Mouse (Mus musculus) spleen, adult 18-20 months (tissue): ENCODE results near the gene Dido1.

Experiments used
- DNase-seq, 2 experiments: peaks; one replicate each; pipeline ENCODE4 v3.0.0; 2022; ENCODE audit warnings: mixed read lengths in 2 of 2

Gene Dido1

GRCm38 (mm10) chr2:180709923-180710272 lies at the start of gene Dido1, which contains the start of gene Gid8:
Gene Dido1, minus strand, starts transcription at chr2:180709999.
Gene Gid8, plus strand, starts transcription at chr2:180710117.
- peak; percentile 87 to 91 for DNase-seq

- no peak for DNase-seq
These were observed 48.9 kb upstream of the Dido1 start for GRCm38 (mm10) chr2:180758513-180759263.

GRCm38 (mm10) chr2:180756786-180757185 lies 47.0 kb upstream of the Dido1 start:
- no peak for DNase-seq

DNA sequence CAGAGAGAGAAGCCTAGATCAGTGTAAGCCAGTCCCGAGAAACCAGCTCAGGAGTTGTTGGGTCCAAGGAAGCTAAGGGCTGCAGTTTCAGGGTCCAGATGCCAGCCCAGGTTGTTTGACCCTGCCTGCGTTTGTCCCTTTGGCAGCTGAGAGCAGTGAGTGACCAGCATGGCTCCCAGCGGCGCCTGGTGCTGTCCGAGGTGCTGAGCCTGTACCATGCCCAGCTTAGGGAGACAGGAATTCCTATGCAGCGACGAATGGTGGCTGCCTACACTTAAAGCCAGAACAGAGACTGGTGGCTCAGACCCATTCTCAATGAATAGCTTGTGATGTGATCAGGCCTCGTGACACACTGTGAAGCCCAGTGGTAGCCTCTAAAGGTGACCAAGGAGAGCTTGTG lies 46.1 kb upstream of the Dido1 start:
- no peak for DNase-seq

GRCm38 (mm10) chr2:180754976-180755688 lies 45.3 kb upstream of the Dido1 start:
- DNase-seq: no peak

DNA sequence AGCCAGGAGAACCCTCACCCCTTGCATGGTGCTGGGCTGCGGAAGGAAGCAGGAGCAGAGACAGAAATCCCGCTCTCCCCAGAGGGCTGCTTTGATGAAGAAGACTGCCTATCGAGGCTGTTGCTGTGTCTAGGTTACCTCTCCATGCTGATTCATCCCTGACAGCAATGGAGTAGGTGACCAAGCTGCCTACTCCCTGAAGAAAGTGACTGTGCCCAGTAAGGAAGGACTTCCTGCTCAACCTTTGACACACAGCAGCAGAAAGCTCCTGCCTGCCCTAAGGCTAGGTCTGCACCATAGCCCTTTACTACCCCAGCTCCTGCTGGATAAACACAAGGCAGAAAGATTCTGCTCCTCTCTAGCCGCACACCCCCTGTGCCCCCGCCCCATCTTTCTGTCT lies 39.1 kb upstream of the Dido1 start:
- no peak for DNase-seq

GRCm38 (mm10) chr2:180746569-180747192 lies 36.9 kb upstream of the Dido1 start:
- no peak for DNase-seq

DNA sequence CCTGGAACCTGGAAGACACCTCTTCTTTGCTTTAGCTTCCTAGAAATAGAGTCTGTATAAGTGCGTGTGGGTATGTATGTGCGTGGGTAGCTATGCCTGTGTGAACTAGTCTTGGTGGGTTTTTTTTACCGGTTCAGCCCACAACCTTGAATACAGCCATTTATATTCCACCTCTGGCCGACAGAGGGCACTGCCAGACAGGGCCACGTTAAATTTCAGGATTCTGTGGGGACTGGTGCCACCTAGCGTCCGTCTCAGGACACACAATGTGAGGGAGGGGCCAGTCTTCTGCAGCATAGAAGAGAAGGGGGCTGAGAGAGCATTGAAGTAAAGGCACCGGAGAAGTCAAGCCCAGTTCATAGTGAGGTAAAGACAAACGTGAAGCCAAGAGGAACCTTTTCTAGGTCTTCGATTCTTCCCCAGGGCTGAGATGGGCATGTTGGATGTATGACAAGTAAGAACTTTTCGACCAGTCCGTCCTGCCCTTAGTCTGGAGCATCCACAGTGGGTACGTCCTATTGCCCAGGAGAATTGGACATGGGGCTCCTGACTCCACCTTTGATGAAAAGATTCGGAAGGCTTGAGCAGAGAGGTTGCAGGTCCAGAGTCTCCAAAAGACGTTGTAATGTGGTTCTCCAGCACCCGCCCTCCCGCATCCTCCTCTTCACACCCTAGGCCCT lies 35.6 kb upstream of the Dido1 start:
- DNase-seq: peak; percentile 68 to 88

- DNase-seq: no peak
These were observed 33.5 kb upstream of the Dido1 start for GRCm38 (mm10) chr2:180743321-180743720.

GRCm38 (mm10) chr2:180742820-180743219 lies 33.0 kb upstream of the Dido1 start:
- DNase-seq: no peak

- DNase-seq: no peak
These were observed 31.6 kb upstream of the Dido1 start for GRCm38 (mm10) chr2:180741421-180741820.

DNA sequence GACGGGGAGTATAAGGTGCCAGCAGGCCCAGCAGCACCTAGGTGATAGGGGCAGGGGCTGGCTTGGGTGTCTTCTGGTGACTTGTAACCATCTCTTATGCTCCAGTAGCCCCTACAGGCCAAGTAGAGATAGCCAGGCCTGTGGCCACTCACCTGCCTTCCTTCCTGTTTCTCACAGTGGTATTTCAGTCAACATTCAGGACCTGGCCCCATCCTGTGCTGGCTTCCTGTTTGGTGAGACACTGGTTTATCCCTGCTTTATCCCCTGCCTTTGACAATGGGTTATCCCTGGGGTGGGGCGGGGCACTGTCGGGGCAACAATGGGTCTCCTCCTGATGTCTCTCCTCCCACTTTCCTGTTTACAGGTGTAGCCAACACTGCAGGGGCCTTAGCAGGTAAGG lies 30.6 kb upstream of the Dido1 start:
- no peak for DNase-seq

- DNase-seq: no peak
These were observed 28.2 kb upstream of the Dido1 start for GRCm38 (mm10) chr2:180737984-180738383.

DNA sequence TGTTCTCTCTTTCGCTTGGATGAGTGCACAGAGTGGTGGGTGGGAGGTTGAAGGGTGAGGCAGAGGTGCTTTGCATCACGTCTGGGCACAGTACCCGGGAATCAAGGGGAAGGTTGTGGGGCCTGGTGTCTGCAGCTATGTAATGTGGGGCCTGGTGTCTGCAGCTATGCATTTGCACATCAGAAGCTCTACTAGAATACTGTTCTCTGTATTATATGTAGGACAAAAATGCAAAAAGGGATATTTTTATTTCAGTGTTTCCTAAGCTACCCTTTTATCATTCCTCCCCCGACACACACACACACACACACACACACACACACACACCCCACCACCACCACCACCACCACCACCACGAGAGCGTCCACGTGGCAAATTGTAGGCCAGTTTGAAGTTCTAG lies 25.4 kb upstream of the Dido1 start:
- no peak for DNase-seq

DNA sequence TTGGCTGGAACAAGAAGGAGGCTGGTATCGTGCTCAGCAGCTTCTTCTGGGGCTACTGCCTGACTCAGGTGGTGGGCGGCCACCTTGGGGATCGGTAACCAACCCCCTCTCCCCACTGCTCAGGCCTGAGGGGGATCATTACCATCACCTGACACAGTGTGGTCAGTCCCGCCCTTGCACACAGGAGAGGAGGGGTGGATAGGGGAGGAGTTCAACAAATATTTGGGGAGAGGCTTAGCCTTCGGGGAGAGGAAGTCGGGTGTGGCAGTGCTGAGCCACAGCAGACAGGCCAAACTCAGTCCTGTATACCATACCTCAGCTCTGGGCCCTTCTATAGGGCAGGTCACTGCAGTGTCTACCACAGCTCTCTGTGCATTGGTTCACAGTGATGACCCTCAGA lies 22.2 kb upstream of the Dido1 start:
- DNase-seq: no peak

DNA sequence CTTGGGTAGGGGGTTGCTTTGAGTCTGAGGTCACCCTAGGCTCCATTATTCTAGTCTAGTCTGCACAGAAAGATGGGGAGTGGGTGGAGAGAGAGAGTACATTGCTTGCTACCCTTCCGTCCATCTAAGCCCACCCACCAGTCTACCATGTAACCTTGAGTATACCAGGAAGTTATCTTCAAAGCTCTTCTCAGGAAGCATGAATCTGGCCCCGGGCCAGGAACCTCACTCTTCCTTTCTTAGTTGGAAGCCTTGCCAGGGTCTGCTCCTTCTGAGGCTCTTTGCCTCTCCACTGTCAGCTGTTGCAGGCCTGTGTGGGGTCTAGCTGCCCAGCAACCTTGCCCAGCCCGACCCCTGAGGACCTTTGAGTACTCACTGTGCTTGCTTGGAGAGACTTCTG lies 21.2 kb upstream of the Dido1 start:
- DNase-seq: peak in 1 of 2 experiments; percentile 46

DNA sequence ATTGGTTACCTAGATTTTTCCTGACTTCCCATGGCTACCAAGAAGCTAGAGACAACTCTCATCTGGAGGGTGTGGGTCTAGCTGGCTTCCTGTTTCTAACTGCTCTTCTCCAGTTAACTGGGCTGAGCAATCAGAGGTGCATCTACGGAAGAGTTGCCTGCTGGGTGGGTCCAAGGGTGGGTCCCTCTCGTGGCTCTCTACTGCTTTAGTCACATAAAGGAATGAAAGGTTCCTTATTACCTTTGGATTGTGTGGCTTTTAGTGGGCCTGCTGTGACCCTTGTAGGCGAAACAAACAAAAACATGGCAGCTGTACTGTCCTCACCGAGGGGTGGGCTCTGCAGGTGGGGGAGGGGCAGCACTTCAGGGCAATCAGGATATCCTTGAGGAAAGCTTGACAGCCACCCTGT lies 17.8 kb upstream of the Dido1 start:
- DNase-seq: no peak

DNA sequence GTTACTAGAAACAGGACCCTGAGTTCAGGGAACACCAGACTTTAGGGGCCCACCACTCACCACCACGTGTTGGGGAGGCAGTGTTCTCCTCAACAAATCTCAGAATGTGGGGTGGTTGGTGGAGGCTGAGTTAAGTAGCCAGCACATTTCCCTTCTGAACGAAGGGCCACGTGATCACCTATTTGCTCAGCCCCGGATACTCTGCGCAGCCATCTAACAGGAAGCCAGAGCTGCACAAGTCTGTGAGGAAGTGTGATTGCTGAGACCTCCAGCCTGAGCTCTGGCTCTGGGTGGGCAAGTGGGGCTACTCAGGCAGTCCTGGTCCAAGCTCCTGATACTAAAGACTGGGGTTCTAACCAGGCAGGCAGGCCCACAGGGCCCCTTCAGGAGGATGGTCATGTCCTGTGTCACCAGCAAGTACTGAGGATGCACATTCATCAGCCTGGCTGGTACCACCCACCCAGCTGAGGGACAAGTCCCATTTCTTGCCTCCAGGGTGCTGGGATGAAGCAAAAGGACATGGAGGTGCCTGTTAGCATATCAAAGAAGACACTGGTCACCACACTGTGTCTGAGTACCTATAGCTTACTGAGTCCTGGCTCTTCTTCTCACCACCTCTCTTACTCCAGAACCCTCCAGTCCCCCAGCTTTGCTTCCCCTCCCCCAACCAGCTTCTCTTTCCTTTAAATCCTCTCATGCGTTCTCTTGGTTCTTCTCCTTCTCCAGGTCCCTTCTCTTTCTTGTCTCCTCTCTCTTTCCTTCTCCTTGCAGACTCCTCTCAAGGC lies 17.1 kb upstream of the Dido1 start:
- peak; percentile 60 to 62 for DNase-seq

- DNase-seq: no peak
These were observed 16.2 kb upstream of the Dido1 start for GRCm38 (mm10) chr2:180725856-180726629.

DNA sequence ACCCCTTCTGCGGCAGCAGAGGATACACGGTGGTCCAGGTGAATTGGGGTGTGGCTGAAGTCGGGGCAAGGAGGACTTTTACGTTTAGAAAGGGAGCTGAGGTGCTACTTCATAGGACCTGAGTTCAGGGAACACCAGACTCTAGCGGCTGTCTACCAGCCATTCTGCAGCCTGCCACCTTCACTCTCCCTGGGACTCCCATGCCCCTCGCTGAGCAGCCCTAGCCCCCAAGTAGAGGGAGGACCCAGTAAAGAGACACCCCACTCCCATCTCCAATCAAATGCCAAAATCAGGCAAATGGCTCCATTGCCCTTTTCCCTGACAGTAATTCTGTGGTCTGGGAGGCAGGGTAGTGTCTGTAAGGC lies 15.6 kb upstream of the Dido1 start:
- no peak for DNase-seq

- peak; percentile 72 to 81 for DNase-seq
These were observed 15.0 kb upstream of the Dido1 start, which contains the start of gene Slc17a9 for GRCm38 (mm10) chr2:180724585-180725413. Gene Slc17a9, plus strand, starts transcription at chr2:180725263.
